Mouse (Mus musculus): ENCODE results near the gene Pcbp4.

- TF ChIP-seq CTCF (IDR thresholded peaks at IDR 0.05; ENCODE audit: low read depth) (no peak), EP300 (IDR thresholded peaks at IDR 0.05; ENCODE audit: low read depth) (no peak)
These were observed 56.3 kb downstream of the Pcbp4 start for GRCm38 (mm10) chr9:106509356-106509755.
